Comparison of ENCODE assay signal across 9 mouse cellular contexts in genomic region chr2:25095109-25095850, GRCm38 (mm10). TPM values are rescaled to one million over a fixed set of nuclear protein-coding genes. Genes with fewer than 3 reads are reported as not detected.
DNase-seq lines count a peak whose midpoint lies in the region; ATAC-seq lines count a peak whose summit lies in the region.
"Had no signal": no experiment of that assay in that cellular context is flagged by ENCODE, and none has a peak within 500 bp of the region (broad histone marks: within the 10 kb centered on the region; RNA-seq: fewer than 3 reads in every experiment).

Gene Noxa1, minus strand, starts transcription at chr2:25095149.

- H3K4me2 ChIP-seq in liver, embryonic 16.5 days (ENCODE audit: low read depth, low read length) = peak within 1 kb of the TSS; percentile 59

- intact Hi-C loops in left cerebral cortex, postnatal 25 days (cut with DNase I) = loop anchor here (5.0 kb wide), 2 partner anchors 47 to 62 kb away; no protein-coding TSS in a partner anchor

- peaks cover 24% of the 10 kb centered on the region for H3K4me1 ChIP-seq in erythroblast, embryonic 14.5 days (ENCODE audit: control insufficient read depth)
- H3K4me1 ChIP-seq in liver, embryonic 16.5 days (ENCODE audit: control insufficient read depth, low read depth, low read length) = peaks cover 10% of the 10 kb centered on the region

- peaks cover 14% of the 10 kb centered on the region for H3K27me3 ChIP-seq in erythroblast, embryonic 14.5 days (ENCODE audit: control insufficient read depth)
- H3K27me3 ChIP-seq in liver, embryonic 16.5 days (ENCODE audit: control insufficient read depth, insufficient read depth, low read depth, low read length) = no peaks in the 10 kb centered on the region

- 39% methylated on average over 28 of the region's 28 CpGs for WGBS in liver, embryonic 16.5 days (ENCODE audit: insufficient replicate concordance)

- H3K9ac ChIP-seq in liver, embryonic 16.5 days (ENCODE audit: low read depth, low read length) = peak within 1 kb of the TSS; percentile 28

- H3K4me3 ChIP-seq in erythroblast, embryonic 14.5 days (replicated peaks) = peak within 1 kb of the TSS; percentile 37
- H3K4me3 ChIP-seq in liver, embryonic 16.5 days (ENCODE audit: low read depth, low read length) = peak within 1 kb of the TSS; percentile 41
- H3K4me3 ChIP-seq: gastrocnemius, adult 2 months had no signal

- ATAC-seq in erythroblast, adult 5-6 weeks (replicated peaks; ENCODE audit: low FRiP score, poor library complexity, severe bottlenecking) = no peak
- peak; percentile 79 for ATAC-seq in liver, embryonic 16.5 days (ENCODE audit: low read depth)

- peak; percentile 13 for DNase-seq in thymus, postnatal 4 days
- DNase-seq in thymus, postnatal 14 days = no peak
- DNase-seq in left cerebral cortex, postnatal 25 days (ENCODE audit: low spot score in 2 of 2) = no peak
- no peak for DNase-seq in adrenal gland, postnatal 14 days
- DNase-seq in layer of hippocampus, adult 18-20 months (ENCODE audit: low spot score in 2 of 2) = no peak
- DNase-seq: gastrocnemius, adult 2 months had no signal

- H3K36me3 ChIP-seq in erythroblast, embryonic 14.5 days (ENCODE audit: control insufficient read depth) = no peaks in the 10 kb centered on the region
- H3K36me3 ChIP-seq in liver, embryonic 16.5 days (ENCODE audit: control insufficient read depth, insufficient read depth) = no peaks in the 10 kb centered on the region

- no peak within 1 kb of the TSS for H3K27ac ChIP-seq in liver, embryonic 16.5 days (ENCODE audit: low read length)
- H3K27ac ChIP-seq: gastrocnemius, adult 2 months had no signal

- H3K9me3 ChIP-seq in erythroblast, embryonic 14.5 days (ENCODE audit: control insufficient read depth, low read length) = no peaks in the 10 kb centered on the region
- H3K9me3 ChIP-seq in liver, embryonic 16.5 days (replicated peaks; ENCODE audit: control insufficient read depth, low read length) = no peaks in the 10 kb centered on the region

RNA-seq across cellular contexts. Expression of gene Noxa1, which starts in this region (rescaled TPM):
- 0.04 TPM in 1 of 2 replicates, not detected in the other for polyA plus RNA-seq in erythroblast, embryonic 14.5 days (2012)
- not detected in 2 replicates for total RNA-seq in erythroblast, adult 5-6 weeks (2015; ENCODE audit: low replicate concordance)
- total RNA-seq in erythroblast, adult 5-6 weeks (2017; ENCODE audit: low replicate concordance) = not detected in 2 replicates
- 0.82 and 0.85 TPM in 2 replicates for polyA plus RNA-seq in liver, embryonic 16.5 days (2015; fragmentation: Nextera tagmentation; extraction: Ambion mirVana)
- not detected for total RNA-seq in left cerebral cortex, postnatal 25 days (2021)
- not detected in 2 replicates for total RNA-seq in adrenal gland, postnatal 14 days (2021)
- not detected for total RNA-seq in layer of hippocampus, adult 18-20 months (2021)
- total RNA-seq: gastrocnemius, adult 2 months had no signal

Comparison
In these comparisons a context has a peak if more than half of its experiments do, and no peak if none do; other contexts are left out.
1. Peak in ATAC-seq, H3K4me3 ChIP-seq, H3K9ac ChIP-seq and H3K4me2 ChIP-seq in liver, embryonic 16.5 days; RNA of the gene not detected or under 1 TPM.